Mouse (Mus musculus): ENCODE results near the gene Ints13. TPM values are rescaled to one million over a fixed set of nuclear protein-coding genes. Genes with fewer than 3 reads are reported as not detected.

Ints13 gene
- polyA plus RNA-seq, 1 experiment from 2014 or later, result 43.9 TPM

GRCm38 (mm10) chr6:146511511-146511910, 66.1 kb downstream of the Ints13 start:
- Histone ChIP-seq H3K4me1 (replicated peaks) (no peaks in the 10 kb centered on the region), H3K27me3 (no peaks in the 10 kb centered on the region), H3K9ac (no peak overlapping the region), H3K4me3 (no peak overlapping the region), H3K27ac (replicated peaks) (no peak overlapping the region), H3K4me2 (no peak overlapping the region), H3K36me3 (no peaks in the 10 kb centered on the region), H3K9me3 (no peaks in the 10 kb centered on the region)
- WGBS, result 87% methylated on average over 8 of the region's 8 CpGs
- no peak for ATAC-seq (ENCODE audit: low FRiP score, low read depth)

DNA sequence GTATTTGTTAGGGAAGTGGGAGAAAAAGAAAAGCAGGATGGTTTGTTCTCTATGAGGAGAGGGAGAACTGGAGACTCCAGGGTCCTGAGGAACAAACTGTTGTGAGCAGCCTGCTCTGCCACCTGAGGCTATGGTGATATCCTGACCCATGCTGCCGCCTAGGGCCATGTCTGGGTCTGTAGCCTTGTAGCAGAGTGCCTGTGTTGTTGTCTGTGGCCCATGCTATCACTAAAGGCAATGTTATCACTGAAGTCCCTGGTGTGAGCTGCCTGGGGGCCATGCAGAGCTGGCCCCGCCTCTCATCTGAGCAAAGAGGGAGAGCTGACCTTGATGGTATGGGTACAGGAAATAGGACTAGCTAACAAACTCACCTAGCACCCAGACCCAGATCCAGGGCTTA, 67.7 kb downstream of the Ints13 start:
- no peaks in the 10 kb centered on the region for H3K9me3 ChIP-seq
- no peak overlapping the region for H3K9ac ChIP-seq
- H3K4me2 ChIP-seq, result no peak overlapping the region
- no peaks in the 10 kb centered on the region for H3K36me3 ChIP-seq
- no peaks in the 10 kb centered on the region for H3K27me3 ChIP-seq
- WGBS, result 84% methylated on average over 2 of the region's 2 CpGs
- no peak for ATAC-seq (ENCODE audit: low FRiP score, low read depth)
- H3K27ac ChIP-seq (replicated peaks), result no peak overlapping the region
- H3K4me3 ChIP-seq, result no peak overlapping the region
- no peaks in the 10 kb centered on the region for H3K4me1 ChIP-seq (replicated peaks)

- no peak overlapping the region for H3K4me2 ChIP-seq
- H3K36me3 ChIP-seq, result no peaks in the 10 kb centered on the region
- no peaks in the 10 kb centered on the region for H3K9me3 ChIP-seq
- H3K27me3 ChIP-seq, result peaks cover 25% of the 10 kb centered on the region
- no peak overlapping the region for H3K9ac ChIP-seq
- 89% methylated on average over 2 of the region's 2 CpGs for WGBS
- H3K4me1 ChIP-seq (replicated peaks), result peaks cover 21% of the 10 kb centered on the region
- H3K27ac ChIP-seq (replicated peaks), result no peak overlapping the region
- H3K4me3 ChIP-seq, result no peak overlapping the region
- no peak for ATAC-seq (ENCODE audit: low FRiP score, low read depth)
These were observed 73.2 kb downstream of the Ints13 start for GRCm38 (mm10) chr6:146504459-146504858.

DNA sequence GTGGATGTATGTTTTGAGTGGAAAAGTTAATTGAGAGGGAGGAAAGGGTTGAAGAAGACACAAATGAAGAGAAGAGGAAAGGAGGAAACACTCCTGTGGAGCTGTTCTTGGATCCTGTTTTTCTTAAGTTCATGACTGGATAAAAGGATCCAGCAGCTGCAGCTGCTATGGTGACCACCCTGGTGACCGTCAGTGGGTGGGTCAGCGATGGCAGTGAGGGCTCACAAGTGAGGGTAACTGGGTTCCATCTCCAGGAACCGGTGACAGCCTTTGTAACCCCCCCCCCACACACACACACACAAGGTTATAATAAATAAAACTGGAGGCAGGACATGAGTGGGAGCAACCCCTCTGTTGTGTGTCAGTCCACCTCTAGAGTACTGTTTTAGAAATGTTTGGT, 74.8 kb downstream of the Ints13 start:
- Histone ChIP-seq H3K4me2 (peak overlapping the region; percentile 97), H3K4me1 (replicated peaks) (peaks cover 21% of the 10 kb centered on the region), H3K27me3 (peaks cover 25% of the 10 kb centered on the region), H3K9me3 (no peaks in the 10 kb centered on the region), H3K27ac (replicated peaks) (no peak overlapping the region), H3K9ac (no peak overlapping the region), H3K4me3 (peak overlapping the region; percentile 64), H3K36me3 (no peaks in the 10 kb centered on the region)
- 53% methylated on average over 3 of the region's 3 CpGs for WGBS
- ATAC-seq (ENCODE audit: low FRiP score, low read depth), result no peak

- ATAC-seq (ENCODE audit: low FRiP score, low read depth), result peak; percentile 92
- peaks cover 25% of the 10 kb centered on the region for H3K27me3 ChIP-seq
- H3K9ac ChIP-seq, result peak within 1 kb of the TSS; percentile 30
- H3K27ac ChIP-seq (replicated peaks), result peak within 1 kb of the TSS; percentile 50
- H3K9me3 ChIP-seq, result no peaks in the 10 kb centered on the region
- WGBS, result 0% methylated on average over 70 of the region's 70 CpGs
- H3K4me3 ChIP-seq, result peak within 1 kb of the TSS; percentile 64
- H3K4me1 ChIP-seq (replicated peaks), result peaks cover 21% of the 10 kb centered on the region
- peak within 1 kb of the TSS; percentile 97 for H3K4me2 ChIP-seq
- H3K36me3 ChIP-seq, result no peaks in the 10 kb centered on the region
These were observed 75.5 kb downstream of the Ints13 start, which contains the start of gene Itpr2 for GRCm38 (mm10) chr6:146501866-146502804. Gene Itpr2 (minus strand): TSS chr6:146502223.

DNA sequence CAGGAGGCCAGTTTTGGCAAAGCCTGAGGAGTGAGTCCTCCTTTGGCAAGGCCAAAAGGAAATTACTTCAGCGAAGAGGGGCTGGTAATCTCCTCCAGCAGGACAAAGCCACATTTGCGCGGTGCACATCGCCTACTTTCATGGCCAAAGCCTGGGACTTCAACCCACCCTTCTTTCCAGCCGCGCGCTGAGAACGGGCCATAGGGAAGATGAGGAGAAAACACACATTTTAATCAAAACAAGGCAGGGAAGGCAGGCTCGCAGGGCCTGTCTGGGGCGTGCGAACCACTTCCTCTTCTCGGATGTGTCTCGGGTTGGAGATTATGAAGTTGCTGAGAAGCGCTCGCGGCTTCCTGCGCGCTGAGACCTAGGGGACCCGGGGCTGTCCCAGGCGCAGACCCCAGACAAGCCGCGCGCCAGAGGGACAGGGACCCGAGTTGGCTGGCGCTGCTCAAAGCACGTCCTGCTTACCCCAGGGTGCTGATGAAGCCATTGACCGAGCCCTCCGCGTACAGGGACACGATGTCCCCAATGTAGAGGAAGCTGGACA, 76.2 kb downstream of the Ints13 start:
- WGBS, result 2% methylated on average over 30 of the region's 30 CpGs

GRCm38 (mm10) chr6:146500771-146501170, 76.9 kb downstream of the Ints13 start:
- Histone ChIP-seq H3K36me3 (no peaks in the 10 kb centered on the region), H3K27ac (replicated peaks) (0 out of 2 replicates have a peak overlapping the region, but pooled peaks have one; percentile 50), H3K4me3 (peak overlapping the region; percentile 64; the same call in 1 of the 2 replicates), H3K9me3 (no peaks in the 10 kb centered on the region), H3K4me1 (replicated peaks) (peaks cover 21% of the 10 kb centered on the region), H3K4me2 (peak overlapping the region; percentile 97), H3K9ac (no peak overlapping the region), H3K27me3 (peaks cover 25% of the 10 kb centered on the region)
- WGBS, result 74% methylated on average over 5 of the region's 5 CpGs
- no peak for ATAC-seq (ENCODE audit: low FRiP score, low read depth)

More for the DNA sequence above, 76.2 kb downstream of the Ints13 start:
- Histone ChIP-seq H3K27ac (replicated peaks) (peak overlapping the region; percentile 50), H3K36me3 (no peaks in the 10 kb centered on the region), H3K9ac (peak overlapping the region; percentile 30), H3K9me3 (no peaks in the 10 kb centered on the region), H3K27me3 (peaks cover 25% of the 10 kb centered on the region), H3K4me2 (peak overlapping the region; percentile 97), H3K4me1 (replicated peaks) (peaks cover 21% of the 10 kb centered on the region), H3K4me3 (peak overlapping the region; percentile 64)
- peak; percentile 51 for ATAC-seq (ENCODE audit: low FRiP score, low read depth)

- H3K4me3 ChIP-seq, result no peak overlapping the region
- no peak overlapping the region for H3K27ac ChIP-seq (replicated peaks)
- H3K27me3 ChIP-seq, result peaks cover 25% of the 10 kb centered on the region
- 74% methylated on average over 6 of the region's 6 CpGs for WGBS
- H3K36me3 ChIP-seq, result no peaks in the 10 kb centered on the region
- no peak overlapping the region; the same call in 1 of the 2 replicates for H3K4me2 ChIP-seq
- peaks cover 21% of the 10 kb centered on the region for H3K4me1 ChIP-seq (replicated peaks)
- no peaks in the 10 kb centered on the region for H3K9me3 ChIP-seq
- ATAC-seq (ENCODE audit: low FRiP score, low read depth), result no peak
- no peak overlapping the region for H3K9ac ChIP-seq
These were observed 77.4 kb downstream of the Ints13 start for GRCm38 (mm10) chr6:146500206-146500605.

Other genes with a start within 250 kb of the Ints13 start
- 9.3 and 11.6 TPM in 2 replicates for gene Itpr2, start 75.6 kb downstream of the Ints13 start, polyA plus RNA-seq (2015; fragmentation: Nextera tagmentation; extraction: Ambion mirVana)
- gene Fgfr1op2, start 632 bp downstream of the Ints13 start, polyA plus RNA-seq (2015; fragmentation: Nextera tagmentation; extraction: Ambion mirVana), result 38.5 and 40.6 TPM in 2 replicates
- gene Med21, start 64.7 kb upstream of the Ints13 start, polyA plus RNA-seq (2015; fragmentation: Nextera tagmentation; extraction: Ambion mirVana), result 113 and 118 TPM in 2 replicates
- 28.0 and 30.7 TPM in 2 replicates for gene Tm7sf3, start 65.0 kb upstream of the Ints13 start, polyA plus RNA-seq (2015; fragmentation: Nextera tagmentation; extraction: Ambion mirVana)
- 13.9 and 14.7 TPM in 2 replicates for gene Stk38l, start 147.2 kb upstream of the Ints13 start, polyA plus RNA-seq (2015; fragmentation: Nextera tagmentation; extraction: Ambion mirVana)
- 4.4 and 4.6 TPM in 2 replicates for gene Arntl2, start 218.2 kb upstream of the Ints13 start, polyA plus RNA-seq (2015; fragmentation: Nextera tagmentation; extraction: Ambion mirVana)

All from hindbrain, embryonic 15.5 days (tissue).